ENCODE assay signal across 34 mouse cellular contexts in genomic region chr11:94687178-94687577, GRCm38 (mm10). TPM values are rescaled to one million over a fixed set of nuclear protein-coding genes. Genes with fewer than 3 reads are reported as not detected.
DNase-seq lines count a peak whose midpoint lies in the region; ATAC-seq and TF ChIP-seq lines count a peak whose summit lies in the region.
"Had no signal": no experiment of that assay in that cellular context is flagged by ENCODE, and none has a peak within 500 bp of the region (broad histone marks: within the 10 kb centered on the region; RNA-seq: fewer than 3 reads in every experiment).

No protein-coding gene starts in this region.

- DNase-seq in kidney, postnatal 25 days = no peak
- DNase-seq in thymus, adult 18-20 months = no peak
- DNase-seq: adrenal gland, postnatal 10 days; adrenal gland, postnatal 36 days; cerebellum, adult 11-12 months; cerebellum, adult 9-10 months; cerebellum, postnatal 14 days; forebrain, postnatal 0 days; gastrocnemius, postnatal 25 days; heart, postnatal 10 days; heart, postnatal 36 days had no signal

- no peaks in the 10 kb centered on the region for H3K27me3 ChIP-seq in hindbrain, embryonic 12.5 days
- H3K27me3 ChIP-seq: CH12.LX; embryonic facial prominence, embryonic 12.5 days; embryonic facial prominence, embryonic 15.5 days; heart, embryonic 12.5 days; heart, embryonic 15.5 days had no signal

- no peak for TF ChIP-seq POLR2A in bone marrow macrophage, adult 2 months (IDR thresholded peaks at IDR 0.05; ENCODE audit: borderline replicate concordance, low read depth, low read length)

- no peaks in the 10 kb centered on the region for H3K9me3 ChIP-seq in hindbrain, embryonic 12.5 days (replicated peaks)
- H3K9me3 ChIP-seq: embryonic facial prominence, embryonic 12.5 days; embryonic facial prominence, embryonic 15.5 days; G1E; heart, embryonic 15.5 days; hindbrain, embryonic 10.5 days had no signal

- no peak overlapping the region for H3K4me3 ChIP-seq in bone marrow macrophage, adult 2 months (ENCODE audit: insufficient read depth, low read length)
- H3K4me3 ChIP-seq in hindbrain, embryonic 12.5 days = no peak overlapping the region
- H3K4me3 ChIP-seq: embryonic facial prominence, embryonic 12.5 days; embryonic facial prominence, embryonic 15.5 days; heart, embryonic 12.5 days; heart, embryonic 15.5 days; hindbrain, embryonic 10.5 days had no signal

- peaks cover 45% of the 10 kb centered on the region for H3K4me1 ChIP-seq in bone marrow macrophage, adult 2 months (ENCODE audit: control insufficient read depth, insufficient read depth, low read length)
- H3K4me1 ChIP-seq in hindbrain, embryonic 12.5 days = no peaks in the 10 kb centered on the region
- H3K4me1 ChIP-seq: embryonic facial prominence, embryonic 12.5 days; embryonic facial prominence, embryonic 15.5 days; heart, embryonic 12.5 days; heart, embryonic 15.5 days had no signal

- no peaks in the 10 kb centered on the region for H3K36me3 ChIP-seq in hindbrain, embryonic 12.5 days
- H3K36me3 ChIP-seq: embryonic facial prominence, embryonic 12.5 days; embryonic facial prominence, embryonic 15.5 days; G1E; heart, embryonic 12.5 days; heart, embryonic 15.5 days; hindbrain, embryonic 10.5 days had no signal

- ATAC-seq in common myeloid progenitor, adult 5-6 weeks (replicated peaks; ENCODE audit: low read depth, poor library complexity, severe bottlenecking) = peak; percentile 74
- peak; percentile 54 for ATAC-seq in megakaryocyte, adult 5-6 weeks (ENCODE audit: poor library complexity, severe bottlenecking)
- ATAC-seq in hindbrain, embryonic 12.5 days (ENCODE audit: low FRiP score) = no peak
- ATAC-seq: forebrain, embryonic 14.5 days; forebrain, postnatal 0 days; hindbrain, postnatal 0 days; inflammation-experienced regulatory T-cells, adult 6 months; intestine, embryonic 16.5 days; Patski had no signal

- no peak for TF ChIP-seq CTCF in bone marrow macrophage, adult 2 months (IDR thresholded peaks at IDR 0.05; ENCODE audit: low read depth, low read length)

- H3K9ac ChIP-seq in hindbrain, embryonic 12.5 days = no peak overlapping the region
- H3K9ac ChIP-seq: embryonic facial prominence, embryonic 12.5 days; embryonic facial prominence, embryonic 15.5 days; forebrain, postnatal 0 days; heart, embryonic 12.5 days; heart, embryonic 15.5 days; hindbrain, embryonic 14.5 days had no signal

- peak overlapping the region; percentile 94 for H3K27ac ChIP-seq in bone marrow macrophage, adult 2 months (ENCODE audit: insufficient read depth, low read depth, low read length)
- H3K27ac ChIP-seq in hindbrain, embryonic 12.5 days = no peak overlapping the region
- H3K27ac ChIP-seq: embryonic facial prominence, embryonic 12.5 days; embryonic facial prominence, embryonic 15.5 days; heart, embryonic 15.5 days; hindbrain, embryonic 10.5 days; hindbrain, embryonic 14.5 days; hindbrain, postnatal 0 days had no signal

- 84% methylated on average over 6 of the region's 6 CpGs for WGBS in hindbrain, embryonic 12.5 days

- H3K4me2 ChIP-seq in hindbrain, embryonic 12.5 days (replicated peaks) = no peak overlapping the region
- H3K4me2 ChIP-seq: embryonic facial prominence, embryonic 12.5 days; embryonic facial prominence, embryonic 15.5 days; heart, embryonic 12.5 days; heart, embryonic 15.5 days; hindbrain, embryonic 14.5 days had no signal

RNA-seq across cellular contexts. Expression of gene Xylt2, which starts 9.9 kb away (rescaled TPM):
- 186 and 188 TPM in 2 replicates for polyA plus RNA-seq in bone marrow macrophage, adult 2 months (2012; ENCODE audit: insufficient read depth, insufficient read length, missing spikeins)
- total RNA-seq in common myeloid progenitor, adult 5-6 weeks (2017) = 6.6 and 8.6 TPM in 2 replicates
- total RNA-seq in megakaryocyte, adult 5-6 weeks (2015) = 2.3 and 2.9 TPM in 2 replicates
- 4.3 and 8.1 TPM in 2 replicates for total RNA-seq in megakaryocyte, adult 5-6 weeks (2017)
- polyA plus RNA-seq in hindbrain, embryonic 12.5 days (2016; fragmentation: Nextera tagmentation; extraction: Ambion mirVana) = 19.4 and 20.3 TPM in 2 replicates

RNA-seq across cellular contexts. Expression of gene Gm11541, which starts 17.1 kb away (rescaled TPM):
- polyA plus RNA-seq in bone marrow macrophage, adult 2 months (2012; ENCODE audit: insufficient read depth, insufficient read length, missing spikeins) = not detected in 2 replicates
- total RNA-seq in common myeloid progenitor, adult 5-6 weeks (2017) = not detected in 2 replicates
- not detected in 2 replicates for total RNA-seq in megakaryocyte, adult 5-6 weeks (2015)
- not detected in 2 replicates for total RNA-seq in megakaryocyte, adult 5-6 weeks (2017)
- 0.12 TPM in 1 of 2 replicates, not detected in the other for polyA plus RNA-seq in hindbrain, embryonic 12.5 days (2016; fragmentation: Nextera tagmentation; extraction: Ambion mirVana)
- total RNA-seq: adrenal gland, adult 18-20 months; adrenal gland, postnatal 10 days; adrenal gland, postnatal 36 days; forebrain, postnatal 0 days; gastrocnemius, adult 8-10 months; gastrocnemius, postnatal 25 days; heart, adult 8-10 months; heart, postnatal 10 days; heart, postnatal 36 days had no signal
- polyA plus RNA-seq: forebrain, embryonic 11.5 days; forebrain, embryonic 14.5 days; forebrain, postnatal 0 days; frontal cortex, adult 2 months; G1E; gonadal fat pad, adult 2 months; heart, embryonic 12.5 days; heart, embryonic 15.5 days; hindbrain, embryonic 10.5 days; hindbrain, embryonic 14.5 days; inflammation-experienced regulatory T-cells, adult 6 months; Patski had no signal

RNA-seq across cellular contexts. Expression of gene Eme1, which starts 33.4 kb away (rescaled TPM):
- polyA plus RNA-seq in bone marrow macrophage, adult 2 months (2012; ENCODE audit: insufficient read depth, insufficient read length, missing spikeins) = 4.1 and 7.5 TPM in 2 replicates
- total RNA-seq in common myeloid progenitor, adult 5-6 weeks (2017) = 35.2 and 37.9 TPM in 2 replicates
- 4.9 and 6.7 TPM in 2 replicates for total RNA-seq in megakaryocyte, adult 5-6 weeks (2015)
- total RNA-seq in megakaryocyte, adult 5-6 weeks (2017) = 20.2 and 28.4 TPM in 2 replicates
- polyA plus RNA-seq in hindbrain, embryonic 12.5 days (2016; fragmentation: Nextera tagmentation; extraction: Ambion mirVana) = 20.8 and 21.3 TPM in 2 replicates
- total RNA-seq: gastrocnemius, adult 8-10 months had no signal

RNA-seq across cellular contexts. Expression of gene Mrpl27, which starts 33.6 kb away (rescaled TPM):
- polyA plus RNA-seq in bone marrow macrophage, adult 2 months (2012; ENCODE audit: insufficient read depth, insufficient read length, missing spikeins) = 65.1 and 74.4 TPM in 2 replicates
- total RNA-seq in common myeloid progenitor, adult 5-6 weeks (2017) = 35.0 and 63.6 TPM in 2 replicates
- total RNA-seq in megakaryocyte, adult 5-6 weeks (2015) = 38.0 and 49.5 TPM in 2 replicates
- total RNA-seq in megakaryocyte, adult 5-6 weeks (2017) = 39.0 and 45.9 TPM in 2 replicates
- 126 and 131 TPM in 2 replicates for polyA plus RNA-seq in hindbrain, embryonic 12.5 days (2016; fragmentation: Nextera tagmentation; extraction: Ambion mirVana)

RNA-seq across cellular contexts. Expression of gene Cdc34b, which starts 54.4 kb away (rescaled TPM):
- polyA plus RNA-seq in bone marrow macrophage, adult 2 months (2012; ENCODE audit: insufficient read depth, insufficient read length, missing spikeins) = not detected in 2 replicates
- 0.09 TPM in 1 of 2 replicates, not detected in the other for total RNA-seq in common myeloid progenitor, adult 5-6 weeks (2017)
- not detected in 2 replicates for total RNA-seq in megakaryocyte, adult 5-6 weeks (2015)
- total RNA-seq in megakaryocyte, adult 5-6 weeks (2017) = not detected in 2 replicates
- 0.23 and 0.38 TPM in 2 replicates for polyA plus RNA-seq in hindbrain, embryonic 12.5 days (2016; fragmentation: Nextera tagmentation; extraction: Ambion mirVana)
- total RNA-seq: forebrain, postnatal 0 days had no signal
- polyA plus RNA-seq: embryonic facial prominence, embryonic 15.5 days; forebrain, embryonic 11.5 days; forebrain, embryonic 14.5 days; forebrain, postnatal 0 days; G1E; heart, embryonic 12.5 days; heart, embryonic 15.5 days; hindbrain, embryonic 14.5 days; hindbrain, postnatal 0 days; intestine, embryonic 16.5 days had no signal
